Mouse (Mus musculus) heart, embryonic 14.5 days (tissue): ENCODE data around the gene Prr13. TPM values are rescaled to one million over a fixed set of nuclear protein-coding genes. Genes with fewer than 3 reads are reported as not detected.

ENCODE experiments used
- ATAC-seq: fragments of 200-750 bp; cut with Nextera tagmentation; 2 replicates; pipeline ENCODE4 v1.8.0; 2017; ENCODE audit warnings: low read depth, moderate TSS enrichment; ENCODE audit not compliant: insufficient number of reproducible peaks, insufficient read depth, low FRiP score
- H3K27ac ChIP-seq, 2 experiments: fragments of 200-500 bp in 1 of 2; fragments of 300-500 bp in 1 of 2; sonication (generic) in 1 of 2; replicated peaks in 1 of 2; 2 replicates each; pipeline ENCODE4 v1.5.1; 2012 to 2014; ENCODE audit warnings: low read depth in 2 of 2, low read length in 2 of 2, control low read depth in 1 of 2, mild to moderate bottlenecking in 1 of 2, mixed read lengths in 1 of 2; ENCODE audit not compliant: control insufficient read depth in 1 of 2, insufficient read depth in 1 of 2
- H3K27me3 ChIP-seq: fragments of 300-500 bp; sonication (generic); 2 replicates; pipeline ENCODE4 v1.6.1; 2014; ENCODE audit warnings: mild to moderate bottlenecking, low read length, control low read depth; ENCODE audit not compliant: control insufficient read depth, insufficient read depth
- H3K36me3 ChIP-seq: fragments of 300-500 bp; sonication (generic); 2 replicates; pipeline ENCODE4 v1.6.1; 2014; ENCODE audit warnings: mild to moderate bottlenecking, control low read depth, low read length, mixed read lengths; ENCODE audit not compliant: control insufficient read depth, insufficient read depth
- H3K4me1 ChIP-seq, 2 experiments: fragments of 200-500 bp in 1 of 2; fragments of 300-500 bp in 1 of 2; sonication (generic) in 1 of 2; 2 replicates each; pipeline ENCODE4 v1.6.1; 2012 to 2014; ENCODE audit warnings: low read length in 2 of 2, control low read depth in 1 of 2, mixed read lengths in 1 of 2; ENCODE audit not compliant: control insufficient read depth in 2 of 2, insufficient read depth in 2 of 2
- H3K4me2 ChIP-seq: fragments of 300-500 bp; sonication (generic); 2 replicates; pipeline ENCODE4 v1.6.1; 2014; ENCODE audit warnings: mild to moderate bottlenecking, low read length
- H3K4me3 ChIP-seq, 2 experiments: fragments of 200-500 bp in 1 of 2; fragments of 300-500 bp in 1 of 2; sonication (generic) in 1 of 2; 2 replicates each; pipeline ENCODE4 v1.5.1; 2012 to 2014; ENCODE audit warnings: low read length in 2 of 2, mild to moderate bottlenecking in 2 of 2, control low read depth in 1 of 2, low read depth in 1 of 2, moderate library complexity in 1 of 2; ENCODE audit not compliant: control insufficient read depth in 1 of 2, insufficient read depth in 1 of 2
- H3K9ac ChIP-seq: fragments of 300-500 bp; sonication (generic); 2 replicates; pipeline ENCODE4 v1.6.1; 2014; ENCODE audit warnings: mild to moderate bottlenecking, low read length
- H3K9me3 ChIP-seq: fragments of 300-500 bp; sonication (generic); 2 replicates; pipeline ENCODE4 v1.6.1; 2016; ENCODE audit warnings: low read length, control low read depth; ENCODE audit not compliant: control insufficient read depth
- WGBS: fragments of 180-500 bp; shearing (Covaris S2); extraction: QIAGEN DNeasy Blood & Tissue Kit; methylation state at CpG from one replicate; pipeline ENCODE4 v1.1.7; 2014; 5-methylcytosine and 5-hydroxymethylcytosine counted together
- polyA plus RNA-seq: library from polyadenylated mRNA; unstranded; fragments of >200 nt; fragmentation: Nextera tagmentation; extraction: Ambion mirVana; gene quantifications from 2 replicates; pipeline ENCODE4 v1.2.1, GENCODE M21; 2014

Prr13 gene
- polyA plus RNA-seq, 1 experiment from 2014 or later, result 114 TPM

GRCm38 (mm10) chr15:102505073-102505769 is 46.4 kb downstream of the Prr13 start:
- Histone ChIP-seq H3K4me1 (peaks cover 9 to 12% of the 10 kb centered on the region in 2 experiments; a peak in 3 of 4 replicates), H3K36me3 (peaks cover 53% of the 10 kb centered on the region), H3K9me3 (no peaks in the 10 kb centered on the region), H3K9ac (no peak overlapping the region), H3K27me3 (no peaks in the 10 kb centered on the region), H3K27ac (0 out of 4 replicates have a peak overlapping the region, but pooled peaks of 1 of the 2 experiments have one; percentile 28), H3K4me2 (no peak overlapping the region), H3K4me3 (no peak overlapping the region)
- no peak for ATAC-seq
- WGBS, result 69% methylated on average over 12 of the region's 12 CpGs

GRCm38 (mm10) chr15:102505770-102506463 is 47.1 kb downstream of the Prr13 start:
- H3K4me3 ChIP-seq, result no peak overlapping the region
- H3K9ac ChIP-seq, result no peak overlapping the region
- WGBS, result 70% methylated on average over 9 of the region's 9 CpGs
- no peaks in the 10 kb centered on the region for H3K9me3 ChIP-seq
- H3K27me3 ChIP-seq, result no peaks in the 10 kb centered on the region
- H3K4me2 ChIP-seq, result no peak overlapping the region
- H3K36me3 ChIP-seq, result peaks cover 46% of the 10 kb centered on the region
- peaks cover 10 to 14% of the 10 kb centered on the region in 2 experiments; a peak in 3 of 4 replicates for H3K4me1 ChIP-seq
- no peak overlapping the region for H3K27ac ChIP-seq
- no peak for ATAC-seq

- Histone ChIP-seq H3K4me1 (peaks cover 13 to 20% of the 10 kb centered on the region in 2 experiments), H3K9ac (no peak overlapping the region), H3K36me3 (peaks cover 41% of the 10 kb centered on the region), H3K4me2 (no peak overlapping the region), H3K4me3 (no peak overlapping the region), H3K27me3 (no peaks in the 10 kb centered on the region), H3K9me3 (no peaks in the 10 kb centered on the region), H3K27ac (no peak overlapping the region)
- no peak for ATAC-seq
- 52% methylated on average over 2 of the region's 2 CpGs for WGBS
Observed at GRCm38 (mm10) chr15:102506464-102506830, 47.6 kb downstream of the Prr13 start.

- H3K4me2 ChIP-seq, result no peak overlapping the region
- H3K27ac ChIP-seq, result no peak overlapping the region
- no peak overlapping the region for H3K4me3 ChIP-seq
- peaks cover 14 to 24% of the 10 kb centered on the region in 2 experiments for H3K4me1 ChIP-seq
- no peaks in the 10 kb centered on the region for H3K27me3 ChIP-seq
- peaks cover 37% of the 10 kb centered on the region for H3K36me3 ChIP-seq
- WGBS, result 90% methylated on average over 1 of the region's 1 CpGs
- no peaks in the 10 kb centered on the region for H3K9me3 ChIP-seq
- ATAC-seq, result no peak
- no peak overlapping the region for H3K9ac ChIP-seq
Observed at GRCm38 (mm10) chr15:102506864-102507263, 48.0 kb downstream of the Prr13 start.

- no peak overlapping the region for H3K9ac ChIP-seq
- no peak overlapping the region for H3K27ac ChIP-seq
- H3K4me2 ChIP-seq, result no peak overlapping the region
- no peak overlapping the region for H3K4me3 ChIP-seq
- no peak for ATAC-seq
- H3K36me3 ChIP-seq, result peaks cover 30% of the 10 kb centered on the region
- no peaks in the 10 kb centered on the region for H3K9me3 ChIP-seq
- peaks cover 14 to 24% of the 10 kb centered on the region in 2 experiments for H3K4me1 ChIP-seq
- no peaks in the 10 kb centered on the region for H3K27me3 ChIP-seq
Observed at GRCm38 (mm10) chr15:102507561-102507960, 48.7 kb downstream of the Prr13 start.

- 83% methylated on average over 3 of the region's 3 CpGs for WGBS
- H3K27ac ChIP-seq, result no peak overlapping the region
- H3K9me3 ChIP-seq, result no peaks in the 10 kb centered on the region
- H3K4me2 ChIP-seq, result no peak overlapping the region
- no peaks in the 10 kb centered on the region for H3K27me3 ChIP-seq
- peaks cover 14 to 24% of the 10 kb centered on the region in 2 experiments for H3K4me1 ChIP-seq
- no peak for ATAC-seq
- peaks cover 22% of the 10 kb centered on the region for H3K36me3 ChIP-seq
- H3K9ac ChIP-seq, result no peak overlapping the region
- no peak overlapping the region for H3K4me3 ChIP-seq
Observed at GRCm38 (mm10) chr15:102508336-102508735, 49.5 kb downstream of the Prr13 start.

GRCm38 (mm10) chr15:102510110-102510509 is 51.3 kb downstream of the Prr13 start:
- Histone ChIP-seq H3K9me3 (no peaks in the 10 kb centered on the region), H3K27me3 (no peaks in the 10 kb centered on the region), H3K36me3 (peaks cover 5% of the 10 kb centered on the region), H3K27ac (peak overlapping the region; percentile 73 to 75), H3K4me3 (peak overlapping the region; percentile 55 to 74), H3K4me2 (peak overlapping the region; percentile 82), H3K4me1 (peaks cover 14 to 23% of the 10 kb centered on the region in 2 experiments), H3K9ac (peak overlapping the region; percentile 72)
- 4% methylated on average over 9 of the region's 9 CpGs for WGBS
- ATAC-seq, result peak; percentile 54; the same call in 1 of the 2 replicates
